Mouse (Mus musculus) cerebellum, adult 2 months (tissue): ENCODE data around the gene Gm13889.

Source experiments
- CTCF ChIP-seq: fragments of 200-500 bp; IDR thresholded peaks from 2 replicates; pipeline ENCODE4 v1.5.1; 2011; ENCODE audit warnings: low read depth, mild to moderate bottlenecking, control low read depth, low read length, moderate library complexity, borderline replicate concordance; ENCODE audit not compliant: insufficient read depth
- POLR2A ChIP-seq: fragments of 200-500 bp; IDR thresholded peaks from 2 replicates; pipeline ENCODE4 v1.6.1; 2011; ENCODE audit warnings: low read length, control low read depth, borderline replicate concordance; ENCODE audit not compliant: insufficient read depth

GRCm38 (mm10) chr2:93928866-93929265 lies 28.1 kb downstream of the Gm13889 start:
- TF ChIP-seq POLR2A (no peak), CTCF (no peak)
